Mouse (Mus musculus) hindbrain, embryonic 10.5 days (tissue): ENCODE measurements at regions not wholly inside any gene's neighbourhood (a gene's known extent, or its start where the extent isn't known, plus 50 kb on each side); places are given as distances from the start of the nearest gene placed in this dataset.
A peak's percentile ranks its signal among the peaks of the same experiment; 100 is the strongest.

Source experiments
- DNase-seq: peaks from one replicate; pipeline ENCODE4 v3.0.0-alpha.2; 2017; ENCODE audit warnings: low spot score
- H3K27ac ChIP-seq: fragments of 300-500 bp; sonication (generic); 2 replicates; pipeline ENCODE4 v1.5.1; 2016; ENCODE audit warnings: mild to moderate bottlenecking, moderate library complexity
- H3K27me3 ChIP-seq: fragments of 300-500 bp; sonication (generic); 2 replicates; pipeline ENCODE4 v1.6.1; 2016; ENCODE audit warnings: mild to moderate bottlenecking; ENCODE audit not compliant: poor library complexity, insufficient read depth, severe bottlenecking
- H3K36me3 ChIP-seq: fragments of 300-500 bp; sonication (generic); 2 replicates; pipeline ENCODE4 v1.6.1; 2016; ENCODE audit warnings: mild to moderate bottlenecking, moderate library complexity
- H3K4me1 ChIP-seq: fragments of 300-500 bp; sonication (generic); replicated peaks from 2 replicates; pipeline ENCODE4 v1.6.1; 2016; ENCODE audit warnings: mild to moderate bottlenecking
- H3K4me3 ChIP-seq: fragments of 300-500 bp; sonication (generic); 2 replicates; pipeline ENCODE4 v1.5.1; 2016; ENCODE audit warnings: mild to moderate bottlenecking, moderate library complexity
- H3K9me3 ChIP-seq: fragments of 300-500 bp; sonication (generic); 2 replicates; pipeline ENCODE4 v1.6.1; 2016; ENCODE audit warnings: mild to moderate bottlenecking, moderate library complexity
- WGBS: fragments of 180-500 bp; shearing (Covaris S2); methylation state at CpG from one replicate; pipeline ENCODE4 v1.1.7; 2016; 5-methylcytosine and 5-hydroxymethylcytosine counted together

- DNase-seq: no peak
- Histone ChIP-seq H3K27ac (no peak overlapping the region), H3K4me3 (no peak overlapping the region), H3K36me3 (no peaks in the 10 kb centered on the region), H3K4me1 (peaks cover 9% of the 10 kb centered on the region), H3K27me3 (no peaks in the 10 kb centered on the region), H3K9me3 (no peaks in the 10 kb centered on the region)
- WGBS: 79% methylated on average over 1 of the region's 1 CpGs
Observed at GRCm38 (mm10) chr13:47734415-47734814, 526.6 kb upstream of the Id4 start.

DNA sequence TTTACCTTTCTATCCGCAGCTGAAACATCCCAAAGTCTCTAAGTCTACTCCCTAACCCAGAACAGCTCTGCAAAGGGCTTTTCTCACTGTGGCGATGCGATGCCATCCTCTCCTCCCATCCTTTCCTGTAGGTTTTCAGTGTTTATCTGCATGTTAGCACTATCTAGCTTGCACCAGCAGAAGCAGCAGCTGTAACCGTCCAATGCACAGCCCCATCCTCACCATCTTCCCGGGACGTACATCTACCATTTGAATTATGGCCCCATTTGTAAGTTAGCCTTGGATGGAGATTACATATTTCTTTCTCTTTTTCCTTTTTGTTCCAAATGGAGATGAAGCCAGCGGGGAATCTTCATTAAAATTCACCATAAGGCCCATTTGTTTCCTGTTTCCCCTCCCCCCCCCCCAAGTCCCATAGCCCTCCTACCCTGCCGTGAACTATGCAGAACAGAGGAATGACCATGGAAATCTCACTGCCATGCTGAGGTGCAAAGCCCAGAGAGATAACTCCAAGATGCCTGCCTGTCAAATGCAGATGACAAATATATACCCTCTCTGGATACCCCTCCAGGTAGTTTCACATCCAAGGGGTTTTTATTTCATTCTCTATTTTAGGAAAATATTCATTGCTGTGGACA, 525.5 kb upstream of the Id4 start:
- Histone ChIP-seq H3K36me3 (no peaks in the 10 kb centered on the region), H3K9me3 (no peaks in the 10 kb centered on the region), H3K27me3 (no peaks in the 10 kb centered on the region), H3K4me1 (peaks cover 9% of the 10 kb centered on the region), H3K27ac (no peak overlapping the region), H3K4me3 (no peak overlapping the region)
- DNase-seq: no peak
- WGBS: 68% methylated on average over 8 of the region's 8 CpGs

DNA sequence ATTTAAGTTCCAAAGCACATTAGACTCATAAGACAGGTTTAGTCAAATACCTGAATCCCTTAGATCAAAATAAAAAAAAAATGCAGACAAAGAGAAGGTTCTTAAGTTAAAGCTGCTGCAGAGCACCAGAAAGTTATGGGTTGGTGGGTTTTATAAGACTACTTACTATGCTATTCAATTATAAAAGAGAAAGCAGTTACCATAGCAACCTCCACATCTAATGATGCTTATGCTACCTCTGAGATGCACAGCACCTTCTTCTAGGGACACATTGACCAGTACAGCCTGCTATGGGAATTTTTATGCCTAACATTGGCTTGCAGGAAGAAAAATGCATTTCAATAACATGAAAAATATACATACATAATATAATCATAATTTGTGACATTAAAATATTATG, 512.1 kb upstream of the Id4 start:
- Histone ChIP-seq H3K9me3 (no peaks in the 10 kb centered on the region), H3K36me3 (no peaks in the 10 kb centered on the region), H3K27me3 (no peaks in the 10 kb centered on the region), H3K4me3 (no peak overlapping the region), H3K27ac (no peak overlapping the region), H3K4me1 (0 out of 2 replicates have a peak, but pooled peaks cover 7% of the 10 kb centered on the region)
- no peak for DNase-seq

DNA sequence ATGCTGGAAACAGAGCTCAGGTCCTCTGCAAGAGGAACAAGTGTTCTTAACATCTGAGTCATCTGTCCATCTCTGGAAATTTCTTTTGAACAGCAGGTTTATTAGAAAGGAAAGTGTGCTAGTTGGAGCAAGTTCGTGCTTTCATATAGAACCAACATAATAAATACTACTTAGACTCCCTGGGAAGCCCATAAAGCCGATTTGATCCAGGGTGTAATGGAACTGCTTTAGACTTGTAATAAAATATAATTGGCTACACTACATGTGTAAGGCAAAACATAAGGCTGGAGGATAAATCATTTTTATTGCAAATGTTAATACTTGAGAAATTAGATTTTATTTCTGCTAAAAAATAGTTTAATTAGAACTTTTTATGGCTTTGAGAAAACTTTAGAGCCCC, 510.0 kb upstream of the Id4 start:
- H3K27me3 ChIP-seq: no peaks in the 10 kb centered on the region
- no peak overlapping the region for H3K27ac ChIP-seq
- WGBS: 87% methylated on average over 2 of the region's 2 CpGs
- no peaks in the 10 kb centered on the region for H3K9me3 ChIP-seq
- H3K4me3 ChIP-seq: no peak overlapping the region
- DNase-seq: no peak
- no peaks in the 10 kb centered on the region for H3K36me3 ChIP-seq
- 0 out of 2 replicates have a peak, but pooled peaks cover 7% of the 10 kb centered on the region for H3K4me1 ChIP-seq

DNA sequence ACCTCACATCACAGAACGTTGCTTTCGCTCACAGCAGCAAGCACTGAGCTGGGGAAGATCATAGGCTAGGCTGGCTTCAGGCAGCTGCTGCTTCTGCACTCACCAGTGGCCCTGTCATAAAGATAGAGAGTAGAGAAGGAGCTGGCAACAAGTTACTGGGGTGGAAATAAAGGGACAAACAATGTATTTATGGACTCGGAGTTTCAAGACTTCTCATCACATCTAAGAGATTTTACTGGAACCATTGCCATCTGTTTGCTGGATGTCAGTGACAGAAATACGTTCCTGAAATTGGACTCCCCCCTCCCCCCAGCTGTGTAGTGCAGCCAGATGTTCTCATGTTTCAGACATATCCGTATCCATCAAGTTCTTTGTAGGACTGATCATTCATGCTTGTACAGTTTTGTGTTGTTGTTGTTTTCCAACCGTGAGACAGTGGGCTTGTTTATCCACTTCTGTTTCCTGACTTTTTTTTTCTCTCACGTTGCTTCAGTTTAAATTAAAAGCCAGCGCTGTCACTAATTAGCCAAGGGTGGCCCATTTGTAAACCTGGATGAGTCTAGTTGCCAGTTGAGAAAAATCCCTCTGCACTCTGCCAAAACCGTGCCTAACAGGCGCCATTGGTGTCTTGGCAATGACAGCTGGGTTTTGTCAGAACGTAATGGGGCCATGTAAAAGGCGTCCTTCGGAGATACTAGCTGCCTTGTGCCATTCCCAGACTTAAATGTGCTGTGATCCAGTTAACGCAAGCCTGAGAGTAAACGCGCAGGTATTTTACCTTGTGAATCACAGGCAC, 496.0 kb upstream of the Id4 start:
- DNase-seq: no peak
- Histone ChIP-seq H3K27me3 (no peaks in the 10 kb centered on the region), H3K4me3 (no peak overlapping the region), H3K36me3 (no peaks in the 10 kb centered on the region), H3K27ac (no peak overlapping the region), H3K9me3 (no peaks in the 10 kb centered on the region), H3K4me1 (peaks cover 12% of the 10 kb centered on the region)
- 79% methylated on average over 16 of the region's 16 CpGs for WGBS

GRCm38 (mm10) chr13:47768963-47769527, 492.0 kb upstream of the Id4 start:
- WGBS: 88% methylated on average over 9 of the region's 9 CpGs
- H3K36me3 ChIP-seq: no peaks in the 10 kb centered on the region
- no peak overlapping the region for H3K27ac ChIP-seq
- no peak overlapping the region for H3K4me3 ChIP-seq
- peaks cover 12% of the 10 kb centered on the region for H3K4me1 ChIP-seq
- no peaks in the 10 kb centered on the region for H3K9me3 ChIP-seq
- no peak for DNase-seq
- H3K27me3 ChIP-seq: no peaks in the 10 kb centered on the region

DNA sequence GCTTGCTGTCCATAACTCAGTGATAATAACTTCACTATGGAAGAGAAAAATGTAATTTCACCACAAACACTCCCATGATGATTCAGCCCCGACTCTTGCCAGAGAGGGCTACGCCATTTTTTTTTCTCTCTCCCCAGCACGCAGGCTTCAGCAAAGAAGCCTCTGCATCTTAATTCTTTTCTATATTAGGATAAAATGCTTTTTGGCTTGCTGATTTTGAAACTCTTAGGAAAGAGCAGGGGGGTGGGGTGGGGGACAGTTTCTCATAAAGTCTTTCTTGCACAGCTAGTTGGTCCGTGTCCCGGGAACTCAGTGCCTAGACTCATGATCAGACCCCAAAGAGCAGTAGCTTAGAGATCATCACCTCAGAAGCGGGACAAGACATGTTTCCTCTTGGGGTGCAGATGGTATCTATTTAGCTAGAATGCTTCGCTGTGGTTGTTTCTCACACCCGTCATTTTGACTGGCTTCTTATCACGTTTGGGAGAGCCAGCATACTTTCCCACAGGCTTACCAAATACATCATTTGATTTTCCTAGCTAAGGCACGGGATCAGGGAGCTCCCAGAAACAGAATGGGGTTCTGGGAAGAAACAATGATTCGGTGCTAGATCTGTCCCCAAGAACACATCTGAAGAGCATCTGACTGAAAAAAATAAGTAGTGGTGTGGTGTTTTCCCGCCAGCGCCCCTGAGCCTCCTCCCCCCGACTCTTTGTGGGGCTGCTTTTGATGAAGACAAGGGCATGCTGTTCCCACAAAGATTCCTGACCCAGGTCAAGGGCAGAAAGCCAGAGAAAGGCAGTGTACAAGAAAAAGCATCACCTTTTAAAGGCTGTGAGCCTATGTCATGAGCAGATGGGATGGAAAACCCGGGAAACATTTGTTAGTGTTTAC, 483.6 kb upstream of the Id4 start:
- Histone ChIP-seq H3K4me3 (no peak overlapping the region), H3K27me3 (no peaks in the 10 kb centered on the region), H3K36me3 (no peaks in the 10 kb centered on the region), H3K27ac (peak overlapping the region; percentile 31; the same call in 1 of the 2 replicates), H3K9me3 (no peaks in the 10 kb centered on the region), H3K4me1 (peaks cover 14% of the 10 kb centered on the region)
- DNase-seq: no peak
- 72% methylated on average over 15 of the region's 15 CpGs for WGBS

- WGBS: 57% methylated on average over 12 of the region's 14 CpGs
- Histone ChIP-seq H3K27ac (peak overlapping the region; percentile 31; the same call in 1 of the 2 replicates), H3K4me3 (no peak overlapping the region), H3K4me1 (peaks cover 14% of the 10 kb centered on the region), H3K9me3 (no peaks in the 10 kb centered on the region), H3K36me3 (no peaks in the 10 kb centered on the region), H3K27me3 (no peaks in the 10 kb centered on the region)
- no peak for DNase-seq
Observed at GRCm38 (mm10) chr13:47778218-47779009, 482.6 kb upstream of the Id4 start.

- DNase-seq: no peak
- H3K4me3 ChIP-seq: no peak overlapping the region
- 92% methylated on average over 3 of the region's 3 CpGs for WGBS
- H3K27ac ChIP-seq: no peak overlapping the region
- no peaks in the 10 kb centered on the region for H3K4me1 ChIP-seq
- no peaks in the 10 kb centered on the region for H3K9me3 ChIP-seq
- no peaks in the 10 kb centered on the region for H3K27me3 ChIP-seq
- H3K36me3 ChIP-seq: no peaks in the 10 kb centered on the region
Observed at GRCm38 (mm10) chr13:47784406-47784805, 476.6 kb upstream of the Id4 start.

- H3K36me3 ChIP-seq: no peaks in the 10 kb centered on the region
- no peak for DNase-seq
Observed at GRCm38 (mm10) chr13:47797859-47798258, 463.2 kb upstream of the Id4 start.

GRCm38 (mm10) chr13:47811711-47812415, 449.2 kb upstream of the Id4 start:
- 88% methylated on average over 6 of the region's 6 CpGs for WGBS
- H3K36me3 ChIP-seq: no peaks in the 10 kb centered on the region
- no peak overlapping the region for H3K27ac ChIP-seq
- no peak overlapping the region for H3K4me3 ChIP-seq
- no peaks in the 10 kb centered on the region for H3K27me3 ChIP-seq
- no peaks in the 10 kb centered on the region for H3K9me3 ChIP-seq
- DNase-seq: no peak
- no peaks in the 10 kb centered on the region for H3K4me1 ChIP-seq

More at GRCm38 (mm10) chr13:47797859-47798258, 463.2 kb upstream of the Id4 start:
- H3K27ac ChIP-seq: no peak overlapping the region
- H3K4me1 ChIP-seq: no peaks in the 10 kb centered on the region
- no peaks in the 10 kb centered on the region for H3K9me3 ChIP-seq
- WGBS: 79% methylated on average over 4 of the region's 4 CpGs
- no peaks in the 10 kb centered on the region for H3K27me3 ChIP-seq
- no peak overlapping the region for H3K4me3 ChIP-seq
